Comparison of ENCODE assay signal across 9 mouse cellular contexts in genomic region chr10:20313941-20314340, GRCm38 (mm10). TPM values are rescaled to one million over a fixed set of nuclear protein-coding genes. Genes with fewer than 3 reads are reported as not detected.
DNase-seq lines count a peak whose midpoint lies in the region; ATAC-seq and TF ChIP-seq lines count a peak whose summit lies in the region.
"Had no signal": no experiment of that assay in that cellular context is flagged by ENCODE, and none has a peak within 500 bp of the region (broad histone marks: within the 10 kb centered on the region; RNA-seq: fewer than 3 reads in every experiment).

No protein-coding gene starts in this region.

- peak overlapping the region; percentile 0; the same call in 1 of the 2 replicates for H3K27ac ChIP-seq in heart, postnatal 0 days (ENCODE audit: low read depth)
- no peak overlapping the region for H3K27ac ChIP-seq in hindbrain, embryonic 11.5 days (ENCODE audit: low read depth, low read length)
- H3K27ac ChIP-seq in macrophage = no peak overlapping the region; the same call in 1 of the 2 replicates

- peak overlapping the region; percentile 68; the same call in 1 of the 2 replicates for H3K4me2 ChIP-seq in heart, postnatal 0 days (ENCODE audit: low read depth, low read length)
- no peak overlapping the region; the same call in 1 of the 2 replicates for H3K4me2 ChIP-seq in hindbrain, embryonic 11.5 days (replicated peaks; ENCODE audit: low read depth, low read length)

- H3K9ac ChIP-seq in heart, postnatal 0 days (replicated peaks; ENCODE audit: low read depth, low read length) = no peak overlapping the region
- H3K9ac ChIP-seq in hindbrain, embryonic 11.5 days (ENCODE audit: low read depth, low read length) = no peak overlapping the region

- no peak for DNase-seq in heart, postnatal 0 days (ENCODE audit: low spot score)
- DNase-seq in heart, adult 18-20 months = no peak
- DNase-seq in G1E (ENCODE audit: low spot score) = no peak
- DNase-seq in hindbrain, embryonic 11.5 days (ENCODE audit: low spot score) = no peak
- no peak for DNase-seq in frontal cortex, postnatal 14 days (ENCODE audit: low spot score in 2 of 2)
- DNase-seq in urinary bladder, adult 2 months (ENCODE audit: low spot score) = no peak
- no peak for DNase-seq in layer of hippocampus, postnatal 14 days (ENCODE audit: low spot score in 2 of 2)
- DNase-seq: cerebellum, adult 9-11 months had no signal

- peaks cover 18% of the 10 kb centered on the region; the same call in 1 of the 2 replicates for H3K4me1 ChIP-seq in heart, postnatal 0 days (ENCODE audit: control insufficient read depth, insufficient read depth)
- peaks cover 38% of the 10 kb centered on the region for H3K4me1 ChIP-seq in G1E (ENCODE audit: insufficient read depth, low read depth, low read length)
- no peaks in the 10 kb centered on the region; the same call in 1 of the 2 replicates for H3K4me1 ChIP-seq in hindbrain, embryonic 11.5 days (replicated peaks; ENCODE audit: control insufficient read depth, insufficient read depth, low read length)

- peaks cover 62% of the 10 kb centered on the region for H3K79me2 ChIP-seq in macrophage (ENCODE audit: inconsistent target)

- H3K36me3 ChIP-seq in heart, postnatal 0 days (replicated peaks; ENCODE audit: control insufficient read depth, insufficient read depth, low read length) = peaks cover 11% of the 10 kb centered on the region
- H3K36me3 ChIP-seq in G1E (replicated peaks) = peaks cover 24% of the 10 kb centered on the region
- H3K36me3 ChIP-seq in hindbrain, embryonic 11.5 days (ENCODE audit: control insufficient read depth, insufficient read depth, low read length) = no peaks in the 10 kb centered on the region
- 0 out of 2 replicates have a peak, but pooled peaks cover 10% of the 10 kb centered on the region for H3K36me3 ChIP-seq in macrophage (ENCODE audit: inconsistent target)

- ATAC-seq in heart, postnatal 0 days (ENCODE audit: insufficient read depth, low read depth) = no peak
- no peak for ATAC-seq in G1E (ENCODE audit: extremely low read depth, insufficient number of reproducible peaks, low FRiP score, poor library complexity, severe bottlenecking)
- ATAC-seq in hindbrain, embryonic 11.5 days (ENCODE audit: low FRiP score) = no peak

- no peaks in the 10 kb centered on the region for H3K27me3 ChIP-seq in heart, postnatal 0 days (ENCODE audit: control insufficient read depth, insufficient read depth, low read length)
- no peaks in the 10 kb centered on the region for H3K27me3 ChIP-seq in G1E (ENCODE audit: insufficient read depth, low read length)
- no peaks in the 10 kb centered on the region for H3K27me3 ChIP-seq in hindbrain, embryonic 11.5 days (ENCODE audit: control insufficient read depth, insufficient read depth, low read length)

- no peak for TF ChIP-seq EP300 in heart, postnatal 0 days (IDR thresholded peaks at IDR 0.05; ENCODE audit: low read depth)

- 70% methylated on average over 4 of the region's 4 CpGs for WGBS in heart, postnatal 0 days
- WGBS in hindbrain, embryonic 11.5 days = 87% methylated on average over 4 of the region's 4 CpGs
- WGBS in macrophage (ENCODE audit: missing documents) = 28% methylated on average over 4 of the region's 4 CpGs

- H3K4me3 ChIP-seq in heart, postnatal 0 days (ENCODE audit: low read depth, low read length) = peak overlapping the region; percentile 97; the same call in 1 of the 2 replicates
- H3K4me3 ChIP-seq in G1E (ENCODE audit: low read depth, low read length) = peak overlapping the region; percentile 95; the same call in 1 of the 2 replicates
- H3K4me3 ChIP-seq in hindbrain, embryonic 11.5 days (ENCODE audit: low read depth, low read length) = peak overlapping the region; percentile 83
- H3K4me3 ChIP-seq in macrophage (ENCODE audit: inconsistent target) = peak overlapping the region; percentile 76; the same call in 1 of the 2 replicates

- TF ChIP-seq CTCF in heart, postnatal 0 days (IDR thresholded peaks at IDR 0.05; ENCODE audit: low read depth) = no peak
- TF ChIP-seq CTCF in G1E (IDR thresholded peaks at IDR 0.05; ENCODE audit: low read depth, low read length) = no peak

- H3K9me3 ChIP-seq in heart, postnatal 0 days (replicated peaks; ENCODE audit: control insufficient read depth, low read length) = no peaks in the 10 kb centered on the region
- H3K9me3 ChIP-seq in G1E (replicated peaks) = no peaks in the 10 kb centered on the region
- no peaks in the 10 kb centered on the region for H3K9me3 ChIP-seq in hindbrain, embryonic 11.5 days (ENCODE audit: control insufficient read depth, low read length)

RNA-seq across cellular contexts. Expression of gene Bclaf1, which starts 1.7 kb away (rescaled TPM):
- 58.0 and 82.4 TPM in 2 replicates for total RNA-seq in heart, postnatal 0 days (2014; rRNA removed; ENCODE audit: low replicate concordance)
- polyA plus RNA-seq in heart, postnatal 0 days (2015; fragmentation: Nextera tagmentation; extraction: Ambion mirVana) = 45.7 and 50.3 TPM in 2 replicates
- 10 to 100 TPM; 38.5 to 55.4 TPM for total RNA-seq in heart, adult 18-20 months (2021)
- total RNA-seq in G1E (2014; fragmentation: Nextera tagmentation) = 230 and 248 TPM in 2 replicates
- 339 and 407 TPM in 2 replicates for total RNA-seq in G1E (2017)
- 23.4 and 27.8 TPM in 2 replicates for polyA plus RNA-seq in G1E (2012)
- 177 and 181 TPM in 2 replicates for polyA plus RNA-seq in hindbrain, embryonic 11.5 days (2014; fragmentation: Nextera tagmentation; extraction: Ambion mirVana)
- 100 to 1,000 TPM; 253 to 591 (median 482) TPM for total RNA-seq in macrophage (2018; cell fraction: chromatin; rRNA removed)
- 100 to 1,000 TPM in 2 of 26 experiments, 10 to 100 TPM in 24; 38.3 to 108 (median 70.2) TPM for total RNA-seq in macrophage (2018; cell fraction: cytosol; rRNA removed)
- total RNA-seq in macrophage (2018; cell fraction: nucleus; rRNA removed) = 100 to 1,000 TPM; 183 to 427 (median 284) TPM
- 59.5 to 132 TPM (median 62.5 TPM) in 3 replicates for polyA plus RNA-seq in macrophage (2018)
- 60.3 and 62.7 TPM in 2 replicates for polyA plus RNA-seq in urinary bladder, adult 2 months (2012; rRNA removed)
- total RNA-seq in layer of hippocampus, postnatal 14 days (2021) = 100 to 1,000 TPM; 120 to 133 TPM

RNA-seq across cellular contexts. Expression of gene Mtfr2, which starts 33.6 kb away (rescaled TPM):
- total RNA-seq in heart, postnatal 0 days (2014; rRNA removed; ENCODE audit: low replicate concordance) = 0.15 and 3.7 TPM in 2 replicates
- 0.63 and 0.64 TPM in 2 replicates for polyA plus RNA-seq in heart, postnatal 0 days (2015; fragmentation: Nextera tagmentation; extraction: Ambion mirVana)
- under 1 TPM; 0.26 to 0.52 TPM for total RNA-seq in heart, adult 18-20 months (2021)
- total RNA-seq in G1E (2014; fragmentation: Nextera tagmentation) = 22.7 and 34.2 TPM in 2 replicates
- 14.6 and 15.9 TPM in 2 replicates for total RNA-seq in G1E (2017)
- polyA plus RNA-seq in G1E (2012) = 10.1 and 14.5 TPM in 2 replicates
- polyA plus RNA-seq in hindbrain, embryonic 11.5 days (2014; fragmentation: Nextera tagmentation; extraction: Ambion mirVana) = 2.3 and 3.7 TPM in 2 replicates
- total RNA-seq in macrophage (2018; cell fraction: chromatin; rRNA removed) = 1 to 10 TPM in 25 of 26 experiments, under 1 TPM in 1; 0.29 to 6.0 (median 1.9) TPM
- 1 to 10 TPM in 18 of 26 experiments, under 1 TPM in 8; 0.61 to 2.1 (median 1.1) TPM for total RNA-seq in macrophage (2018; cell fraction: cytosol; rRNA removed)
- 1 to 10 TPM in 24 of 26 experiments, under 1 TPM in 2; 0.64 to 8.9 (median 2.3) TPM for total RNA-seq in macrophage (2018; cell fraction: nucleus; rRNA removed)
- polyA plus RNA-seq in macrophage (2018) = 0.63 to 5.0 TPM (median 3.3 TPM) in 3 replicates
- 0.78 and 0.91 TPM in 2 replicates for polyA plus RNA-seq in urinary bladder, adult 2 months (2012; rRNA removed)
- total RNA-seq in layer of hippocampus, postnatal 14 days (2021) = under 1 TPM; 0.69 to 0.74 TPM
